Mouse (Mus musculus) liver, embryonic 13.5 days (tissue): Measurements from ENCODE around the gene Heatr4. TPM values are rescaled to one million over a fixed set of nuclear protein-coding genes. Genes with fewer than 3 reads are reported as not detected.
"Not testable (repeated sequence)": the region's sequence is repeated elsewhere in the genome, so short reads cannot be mapped to it uniquely, and the experiment has no call there.

ENCODE experiments used
- ATAC-seq: fragments of 200-750 bp; cut with Nextera tagmentation; 2 replicates; pipeline ENCODE4 v1.8.0; 2017; ENCODE audit warnings: low read depth, mild to moderate bottlenecking, moderate number of reproducible peaks, moderate library complexity
- DNase-seq: peaks from one replicate; pipeline ENCODE4 v3.0.0; 2022
- H3K27ac ChIP-seq: fragments of 300-500 bp; sonication (generic); 2 replicates; pipeline ENCODE4 v1.5.1; 2015; ENCODE audit warnings: moderate library complexity, mild to moderate bottlenecking, inconsistent platforms
- H3K27me3 ChIP-seq: fragments of 300-500 bp; sonication (generic); 2 replicates; pipeline ENCODE4 v1.6.1; 2015; ENCODE audit warnings: mild to moderate bottlenecking, inconsistent platforms
- H3K36me3 ChIP-seq: fragments of 300-500 bp; sonication (generic); 2 replicates; pipeline ENCODE4 v1.6.1; 2015; ENCODE audit warnings: mild to moderate bottlenecking, inconsistent platforms
- H3K4me1 ChIP-seq: fragments of 300-500 bp; sonication (generic); replicated peaks from 2 replicates; pipeline ENCODE4 v1.6.1; 2015; ENCODE audit warnings: inconsistent platforms
- H3K4me2 ChIP-seq: fragments of 300-500 bp; sonication (generic); 2 replicates; pipeline ENCODE4 v1.6.1; 2015; ENCODE audit warnings: inconsistent platforms, mild to moderate bottlenecking, moderate library complexity
- H3K4me3 ChIP-seq: fragments of 300-500 bp; sonication (generic); replicated peaks from 2 replicates; pipeline ENCODE4 v1.5.1; 2015; ENCODE audit warnings: mild to moderate bottlenecking, inconsistent platforms
- H3K9ac ChIP-seq: fragments of 300-500 bp; sonication (generic); 2 replicates; pipeline ENCODE4 v1.6.1; 2015; ENCODE audit warnings: mild to moderate bottlenecking, inconsistent platforms
- H3K9me3 ChIP-seq: fragments of 300-500 bp; sonication (generic); replicated peaks from 2 replicates; pipeline ENCODE4 v1.6.1; 2016; ENCODE audit warnings: inconsistent platforms
- WGBS: fragments of 180-500 bp; shearing (Covaris S2); methylation state at CpG from one replicate; pipeline ENCODE4 v1.1.7; 2015; ENCODE audit not compliant: insufficient replicate concordance; 5-methylcytosine and 5-hydroxymethylcytosine counted together
- polyA plus RNA-seq: library from polyadenylated mRNA; unstranded; fragments of >200 nt; fragmentation: Nextera tagmentation; extraction: Ambion mirVana; gene quantifications from 2 replicates; pipeline ENCODE4 v1.2.1, GENCODE M21; 2015

Heatr4 gene
- polyA plus RNA-seq, result not detected in 2 replicates

DNA sequence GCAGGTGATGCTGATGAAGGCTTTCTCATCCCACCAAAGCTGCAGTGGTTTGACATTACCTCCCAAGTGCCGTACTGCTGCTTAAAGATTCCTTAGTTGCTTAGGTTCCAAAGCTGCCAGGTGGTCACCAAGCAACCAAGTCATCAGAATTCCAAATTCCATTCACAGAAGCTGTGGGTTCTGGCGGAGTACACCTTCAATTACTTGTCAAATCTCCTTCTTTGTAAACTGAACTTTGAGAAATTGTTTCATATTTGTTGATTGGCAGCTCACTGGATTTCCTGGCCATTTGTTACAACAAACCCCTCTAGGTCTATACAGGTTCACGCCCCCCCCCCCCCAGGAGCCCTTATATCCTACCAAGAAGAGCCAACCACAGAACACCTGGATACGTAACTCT, at the start of gene Heatr4:
Gene Heatr4 (minus strand): TSS at position 101 of the 400 bp plus-strand sequence.
- peaks cover 27% of the 10 kb centered on the region for H3K4me1 ChIP-seq
- H3K27ac ChIP-seq, result no peak within 1 kb of the TSS
- no peak for DNase-seq
- no peak within 1 kb of the TSS for H3K9ac ChIP-seq
- H3K4me2 ChIP-seq, result no peak within 1 kb of the TSS
- WGBS, result 64% methylated on average over 4 of the region's 4 CpGs
- no peak within 1 kb of the TSS for H3K4me3 ChIP-seq
- H3K36me3 ChIP-seq, result no peaks in the 10 kb centered on the region
- no peaks in the 10 kb centered on the region for H3K27me3 ChIP-seq
- no peaks in the 10 kb centered on the region for H3K9me3 ChIP-seq
- ATAC-seq, result no peak

DNA sequence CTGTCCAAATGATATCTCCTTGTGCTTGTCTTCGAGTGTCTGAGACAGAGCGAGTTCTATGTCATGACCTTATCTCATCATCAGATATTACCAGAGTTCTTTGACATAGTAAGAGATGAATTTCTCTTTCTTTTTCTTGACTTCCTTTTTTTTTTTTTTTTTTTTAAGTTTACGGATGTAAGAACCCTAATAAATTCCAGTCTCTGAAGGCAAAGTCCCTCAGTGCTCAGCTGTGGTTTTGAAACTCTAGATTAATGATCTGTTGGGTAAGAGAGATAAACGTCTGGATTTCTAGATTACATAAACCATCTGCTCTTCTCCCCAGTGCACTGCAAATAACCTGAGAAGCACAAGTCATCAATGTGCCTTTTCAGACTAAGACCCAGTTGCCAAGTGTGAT, 49.5 kb upstream of the Heatr4 start:
- H3K27me3 ChIP-seq, result peaks cover 15% of the 10 kb centered on the region
- no peak overlapping the region for H3K4me2 ChIP-seq
- 20% methylated on average over 4 of the region's 4 CpGs for WGBS
- no peak for DNase-seq
- no peak for ATAC-seq
- H3K36me3 ChIP-seq, result no peaks in the 10 kb centered on the region
- H3K4me3 ChIP-seq, result no peak overlapping the region
- no peaks in the 10 kb centered on the region for H3K9me3 ChIP-seq
- peaks cover 20% of the 10 kb centered on the region for H3K4me1 ChIP-seq
- no peak overlapping the region for H3K9ac ChIP-seq
- H3K27ac ChIP-seq, result no peak overlapping the region

DNA sequence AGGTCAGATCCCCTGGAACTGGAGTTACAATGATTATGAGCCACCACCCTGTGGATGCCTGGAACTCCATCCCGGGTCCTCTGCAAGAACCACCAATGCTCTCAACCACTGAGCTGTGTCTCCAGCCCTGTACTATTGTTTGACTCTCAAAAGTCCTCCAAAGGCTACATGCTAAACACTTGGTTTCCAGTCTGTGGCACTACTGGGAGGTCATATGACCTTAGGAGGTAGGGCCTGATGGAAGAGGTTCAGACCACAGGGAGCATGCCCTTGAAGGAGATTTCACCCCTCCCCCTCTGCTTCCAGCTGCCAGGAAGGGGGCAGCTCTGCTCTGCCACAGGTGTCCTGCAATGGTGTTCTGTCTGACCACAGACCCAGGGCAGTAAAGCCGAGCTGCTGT, 48.6 kb upstream of the Heatr4 start:
- WGBS, result 38% methylated on average over 2 of the region's 2 CpGs
- ATAC-seq, result peak; percentile 31; the same call in 1 of the 2 replicates
- H3K4me3 ChIP-seq, H3K9me3 ChIP-seq, DNase-seq, H3K9ac ChIP-seq, H3K27ac ChIP-seq, H3K27me3 ChIP-seq, H3K4me2 ChIP-seq, H3K36me3 ChIP-seq: not testable (repeated sequence)
- peaks cover 20% of the 10 kb centered on the region for H3K4me1 ChIP-seq

DNA sequence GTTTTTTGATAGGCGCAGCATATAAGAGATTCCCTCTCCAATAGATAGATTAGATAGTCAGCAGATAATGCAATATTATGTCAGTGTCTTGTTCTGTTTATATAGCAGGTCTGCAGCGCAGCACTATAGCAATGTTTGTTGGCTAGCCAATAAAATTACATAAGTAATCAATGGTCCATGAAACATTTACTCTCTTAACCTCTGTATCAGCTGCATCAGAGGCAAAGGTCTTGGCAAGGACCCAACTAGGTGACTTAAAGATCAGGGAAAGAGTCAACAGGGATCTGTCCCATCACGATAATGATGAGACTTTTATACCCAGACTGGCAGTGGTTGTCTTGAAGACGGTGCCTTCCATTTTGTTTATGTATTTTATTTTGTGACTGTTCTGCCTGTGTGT, 48.2 kb upstream of the Heatr4 start:
- DNase-seq, result no peak

DNA sequence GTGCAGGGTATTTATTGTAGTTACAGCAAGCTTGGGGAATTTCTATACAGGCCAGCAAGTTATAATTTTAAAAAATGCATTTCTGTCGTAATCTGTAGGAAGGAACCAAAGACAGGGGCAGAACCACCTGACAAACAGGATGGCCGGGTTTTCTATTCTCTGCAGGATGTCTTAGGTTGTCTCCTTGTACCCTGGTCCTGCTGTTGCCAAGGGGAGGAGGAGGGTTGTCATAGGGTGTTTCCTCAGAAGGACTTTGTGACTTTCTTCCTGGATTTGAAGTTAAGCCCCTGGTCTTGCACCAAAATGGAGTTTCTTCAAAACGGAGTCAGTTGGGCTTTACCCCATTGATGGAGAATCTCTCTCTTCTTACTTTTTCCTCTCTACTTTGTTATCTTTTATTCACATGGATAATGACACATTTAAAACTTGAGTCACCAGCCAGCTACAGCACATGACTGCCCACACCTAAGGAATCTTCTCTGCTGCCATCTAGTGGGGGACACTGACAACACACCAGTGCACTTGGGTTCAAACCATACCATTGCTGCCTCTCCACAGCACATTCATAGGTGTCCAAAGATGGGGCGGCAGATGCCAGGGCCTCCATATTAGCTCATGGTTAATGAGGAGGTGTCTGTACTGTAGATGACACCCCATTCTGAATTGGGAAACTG, 46.1 kb upstream of the Heatr4 start:
- Histone ChIP-seq H3K9me3 (no peaks in the 10 kb centered on the region), H3K36me3 (no peaks in the 10 kb centered on the region), H3K27me3 (no peaks in the 10 kb centered on the region), H3K4me1 (peaks cover 20% of the 10 kb centered on the region), H3K4me3 (no peak overlapping the region), H3K9ac (no peak overlapping the region), H3K27ac (no peak overlapping the region), H3K4me2 (no peak overlapping the region)
- WGBS, result 45% methylated on average over 4 of the region's 4 CpGs
- ATAC-seq (peak; percentile 45; the same call in 1 of the 2 replicates), DNase-seq (peak; percentile 32)

More for the DNA sequence above, 48.2 kb upstream of the Heatr4 start:
- Histone ChIP-seq H3K27ac (no peak overlapping the region), H3K4me1 (peaks cover 20% of the 10 kb centered on the region), H3K4me3 (no peak overlapping the region), H3K27me3 (peaks cover 6% of the 10 kb centered on the region), H3K9ac (no peak overlapping the region), H3K9me3 (no peaks in the 10 kb centered on the region), H3K36me3 (no peaks in the 10 kb centered on the region), H3K4me2 (no peak overlapping the region)
- no peak for ATAC-seq
- WGBS, result 62% methylated on average over 4 of the region's 4 CpGs

DNA sequence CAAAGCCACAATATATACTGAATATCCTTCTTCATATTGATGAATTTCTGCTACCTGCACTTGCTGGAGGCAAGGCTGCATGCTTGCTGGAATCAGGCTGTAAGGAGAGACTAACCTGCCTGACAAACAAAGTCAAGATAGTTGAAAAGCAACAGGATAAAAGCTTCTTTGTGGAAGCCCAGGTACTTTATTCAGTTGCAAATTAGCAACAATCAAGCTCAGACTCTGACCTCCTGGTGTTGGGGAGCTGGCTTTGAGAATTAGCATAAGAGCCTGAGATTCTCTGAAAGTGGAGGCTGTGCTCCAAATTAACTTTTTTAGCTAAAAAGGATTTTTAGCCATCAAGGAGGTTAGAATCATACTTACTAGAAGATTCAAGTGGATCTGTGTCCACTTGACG, 44.4 kb upstream of the Heatr4 start:
- H3K4me1 ChIP-seq, result peaks cover 14% of the 10 kb centered on the region
- not testable (repeated sequence) for H3K36me3 ChIP-seq, H3K9ac ChIP-seq, H3K9me3 ChIP-seq, H3K4me3 ChIP-seq, H3K27ac ChIP-seq, H3K27me3 ChIP-seq, ATAC-seq, DNase-seq, H3K4me2 ChIP-seq
- WGBS, result 69% methylated on average over 1 of the region's 1 CpGs

DNA sequence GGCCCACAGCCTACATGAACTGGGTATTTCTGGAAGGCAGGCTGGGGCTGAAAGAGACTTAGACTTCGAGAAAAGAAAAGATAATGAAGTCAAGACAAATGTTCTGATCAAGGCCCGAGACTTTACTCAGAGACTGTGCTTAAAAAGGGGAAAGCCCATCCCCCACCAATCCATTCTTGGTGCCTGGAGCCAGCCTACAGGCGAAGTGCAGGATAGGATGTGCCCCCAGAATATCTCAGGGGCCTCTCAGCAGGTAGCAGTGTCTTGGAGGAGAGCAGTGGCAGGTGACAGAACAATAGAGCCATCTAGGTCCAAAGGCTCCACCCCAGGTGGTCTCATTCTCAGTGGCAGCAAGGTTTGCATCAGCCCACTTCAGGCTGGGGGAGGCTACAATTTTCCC, 43.7 kb upstream of the Heatr4 start:
- not testable (repeated sequence) for H3K4me2 ChIP-seq, H3K36me3 ChIP-seq, H3K27ac ChIP-seq, H3K4me3 ChIP-seq, H3K27me3 ChIP-seq, ATAC-seq, H3K9ac ChIP-seq, H3K4me1 ChIP-seq, DNase-seq, H3K9me3 ChIP-seq
- 49% methylated on average over 3 of the region's 3 CpGs for WGBS

DNA sequence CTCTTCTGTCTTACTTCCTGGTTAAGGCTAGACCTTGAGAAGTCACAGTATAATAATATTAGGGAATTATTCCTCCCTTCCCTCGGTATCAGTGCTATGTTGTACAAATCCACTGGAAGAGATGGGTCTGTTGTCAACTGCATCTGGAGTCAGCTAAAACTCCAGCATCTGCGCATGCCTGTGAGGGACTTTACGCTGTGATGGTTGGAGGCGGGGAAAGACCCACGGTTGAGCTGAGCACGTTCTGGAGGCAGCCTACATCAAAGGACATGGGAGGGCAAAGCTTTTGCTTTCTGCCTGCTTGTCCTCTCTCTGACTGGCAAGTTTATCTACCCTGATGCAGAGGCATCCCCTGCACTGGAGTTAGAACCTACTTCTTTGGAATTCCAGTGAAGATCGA, 41.2 kb upstream of the Heatr4 start:
- ATAC-seq (no peak), DNase-seq (no peak)
- Histone ChIP-seq H3K4me2 (no peak overlapping the region), H3K36me3 (no peaks in the 10 kb centered on the region), H3K9ac (no peak overlapping the region), H3K4me1 (no peaks in the 10 kb centered on the region), H3K27me3 (no peaks in the 10 kb centered on the region), H3K9me3 (no peaks in the 10 kb centered on the region), H3K4me3 (no peak overlapping the region), H3K27ac (no peak overlapping the region)
- 80% methylated on average over 7 of the region's 7 CpGs for WGBS

DNA sequence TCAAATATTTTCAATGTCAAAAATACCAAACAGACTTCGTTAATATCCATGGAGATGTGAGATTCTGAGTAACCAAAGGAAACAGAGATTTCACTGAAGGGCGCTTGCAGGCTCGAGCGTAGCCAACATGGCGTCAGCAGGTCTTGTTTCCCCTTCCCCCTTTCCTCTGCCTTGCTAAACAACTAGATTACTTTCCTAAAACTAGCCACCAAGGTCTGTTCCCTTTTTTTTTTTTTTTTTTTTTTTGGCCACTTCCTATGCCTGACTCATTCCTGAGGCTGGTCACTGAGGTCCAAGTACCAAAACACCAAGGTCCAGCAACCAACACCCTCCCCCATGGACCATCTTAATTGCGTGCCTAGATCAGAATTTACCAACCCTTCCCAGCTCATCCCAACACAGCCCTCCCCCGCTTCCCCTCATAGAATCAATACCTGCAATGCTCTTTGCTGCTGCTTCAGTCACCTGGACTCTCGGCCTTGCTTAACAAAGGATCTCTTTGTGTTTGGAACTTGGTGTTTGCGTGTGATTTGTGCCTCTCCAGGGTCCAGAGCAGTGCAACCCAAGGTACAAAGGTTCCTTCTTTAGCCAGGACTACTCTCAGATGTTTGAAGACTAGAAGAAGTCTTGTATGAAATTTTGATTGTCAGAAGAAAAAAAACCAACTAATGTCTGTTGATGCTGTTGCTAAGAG, 38.5 kb upstream of the Heatr4 start:
- Histone ChIP-seq H3K4me1 (no peaks in the 10 kb centered on the region), H3K9me3 (no peaks in the 10 kb centered on the region), H3K9ac (no peak overlapping the region), H3K36me3 (no peaks in the 10 kb centered on the region; the same call in 1 of the 2 replicates), H3K27me3 (no peaks in the 10 kb centered on the region), H3K4me3 (no peak overlapping the region), H3K4me2 (no peak overlapping the region), H3K27ac (peak overlapping the region; percentile 36; the same call in 1 of the 2 replicates)
- ATAC-seq (no peak), DNase-seq (no peak)
- 63% methylated on average over 9 of the region's 9 CpGs for WGBS

DNA sequence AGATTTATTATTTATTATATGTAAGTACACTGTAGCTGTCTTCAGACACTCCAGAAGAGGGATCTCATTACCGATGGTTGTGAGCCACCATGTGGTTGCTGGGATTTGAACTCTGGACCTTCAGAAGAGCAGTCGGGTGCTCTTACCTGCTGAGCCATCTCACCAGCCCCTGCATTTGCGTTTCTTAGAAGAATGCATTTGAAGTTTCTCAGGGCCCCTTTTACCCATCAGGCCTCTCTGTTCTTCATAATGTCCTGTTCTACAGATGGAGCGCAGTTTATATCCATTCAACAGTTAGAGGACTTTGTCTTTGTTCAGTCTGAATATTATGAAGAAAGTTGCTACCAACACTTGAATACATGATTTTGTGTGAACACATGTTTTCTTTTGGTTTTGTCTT, 37.6 kb upstream of the Heatr4 start:
- H3K9ac ChIP-seq, H3K27me3 ChIP-seq, H3K4me3 ChIP-seq, H3K4me2 ChIP-seq, H3K4me1 ChIP-seq, H3K9me3 ChIP-seq, ATAC-seq, DNase-seq, H3K36me3 ChIP-seq, H3K27ac ChIP-seq: not testable (repeated sequence)
- WGBS, result 72% methylated on average over 4 of the region's 4 CpGs

DNA sequence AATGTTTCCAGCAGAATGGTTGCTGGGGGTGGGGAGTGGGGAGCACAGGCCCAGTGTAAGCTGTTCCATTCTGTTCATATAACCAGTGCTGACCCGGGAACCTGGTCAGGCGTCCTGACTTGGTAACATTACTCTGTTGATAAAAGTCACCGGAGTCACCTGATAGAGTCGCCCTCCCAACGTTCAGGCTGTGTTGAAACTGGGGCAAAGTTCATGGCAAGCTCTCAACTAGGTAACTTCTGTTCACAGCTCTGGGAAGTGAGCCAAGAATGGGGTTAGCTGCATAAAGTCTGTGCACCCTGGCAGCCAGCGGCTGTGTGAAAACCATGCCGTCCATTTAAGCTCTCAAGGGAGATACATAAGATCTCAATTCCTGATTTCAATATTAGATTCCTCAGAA, 35.9 kb upstream of the Heatr4 start:
- not testable (repeated sequence) for H3K4me1 ChIP-seq, H3K27ac ChIP-seq, H3K9ac ChIP-seq, DNase-seq, H3K27me3 ChIP-seq, H3K9me3 ChIP-seq, H3K4me3 ChIP-seq, H3K4me2 ChIP-seq, H3K36me3 ChIP-seq
- 53% methylated on average over 7 of the region's 7 CpGs for WGBS
- ATAC-seq, result peak; percentile 79

DNA sequence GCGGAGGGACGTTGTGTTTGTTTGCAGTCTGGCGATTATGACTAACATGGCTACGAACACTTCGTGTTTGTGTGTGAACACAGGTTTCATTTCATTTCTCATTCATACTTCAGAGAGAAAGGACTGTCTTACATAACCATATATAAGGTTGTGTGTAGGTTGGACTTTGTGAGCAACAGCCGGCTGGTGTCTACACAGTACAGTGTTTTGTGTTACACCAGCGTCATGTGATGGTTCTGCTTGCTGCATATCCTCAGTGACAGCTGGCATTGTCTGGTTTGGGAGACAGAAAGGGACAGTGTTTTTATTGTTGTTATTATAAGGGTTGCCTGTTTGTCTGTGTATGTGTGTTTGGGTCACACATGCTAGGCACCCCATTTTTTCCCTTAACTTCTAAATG, 29.0 kb upstream of the Heatr4 start:
- Histone ChIP-seq H3K9ac (no peak overlapping the region), H3K4me3 (no peak overlapping the region), H3K4me2 (no peak overlapping the region), H3K9me3 (no peaks in the 10 kb centered on the region), H3K27me3 (peaks cover 30% of the 10 kb centered on the region), H3K27ac (no peak overlapping the region), H3K4me1 (0 out of 2 replicates have a peak, but pooled peaks cover 4% of the 10 kb centered on the region), H3K36me3 (no peaks in the 10 kb centered on the region; the same call in 1 of the 2 replicates)
- no peak for DNase-seq
- 76% methylated on average over 7 of the region's 7 CpGs for WGBS
- no peak for ATAC-seq
